Mouse (Mus musculus) limb, embryonic 13.5 days (tissue): ENCODE measurements around the gene Evc2. TPM values are rescaled to one million over a fixed set of nuclear protein-coding genes. Genes with fewer than 3 reads are reported as not detected.

Experiments
- ATAC-seq: fragments of 200-750 bp; cut with Nextera tagmentation; 2 replicates; pipeline ENCODE4 v1.8.0; 2017; ENCODE audit warnings: low read depth, moderate number of reproducible peaks, moderate TSS enrichment; ENCODE audit not compliant: low FRiP score
- H3K27ac ChIP-seq: fragments of 300-500 bp; sonication (generic); 2 replicates; pipeline ENCODE4 v1.5.1; 2015; ENCODE audit warnings: inconsistent platforms, mild to moderate bottlenecking, moderate library complexity
- H3K27me3 ChIP-seq: fragments of 300-500 bp; sonication (generic); 2 replicates; pipeline ENCODE4 v1.6.1; 2015; ENCODE audit warnings: mild to moderate bottlenecking, inconsistent platforms
- H3K36me3 ChIP-seq: fragments of 300-500 bp; sonication (generic); 2 replicates; pipeline ENCODE4 v1.6.1; 2015; ENCODE audit warnings: inconsistent platforms, mild to moderate bottlenecking, moderate library complexity
- H3K4me1 ChIP-seq: fragments of 300-500 bp; sonication (generic); 2 replicates; pipeline ENCODE4 v1.6.1; 2015; ENCODE audit warnings: inconsistent platforms
- H3K4me2 ChIP-seq: fragments of 300-500 bp; sonication (generic); replicated peaks from 2 replicates; pipeline ENCODE4 v1.6.1; 2015; ENCODE audit warnings: inconsistent platforms, mild to moderate bottlenecking, moderate library complexity
- H3K4me3 ChIP-seq: fragments of 300-500 bp; sonication (generic); 2 replicates; pipeline ENCODE4 v1.5.1; 2015; ENCODE audit warnings: moderate library complexity, mild to moderate bottlenecking, inconsistent platforms
- H3K9ac ChIP-seq: fragments of 300-500 bp; sonication (generic); 2 replicates; pipeline ENCODE4 v1.6.1; 2015; ENCODE audit warnings: mild to moderate bottlenecking, inconsistent platforms
- H3K9me3 ChIP-seq: fragments of 300-500 bp; sonication (generic); 2 replicates; pipeline ENCODE4 v1.6.1; 2016; ENCODE audit warnings: inconsistent platforms
- WGBS: fragments of 180-500 bp; shearing (Covaris S2); methylation state at CpG from one replicate; pipeline ENCODE4 v1.1.7; 2015; 5-methylcytosine and 5-hydroxymethylcytosine counted together
- polyA plus RNA-seq: library from polyadenylated mRNA; unstranded; fragments of >200 nt; fragmentation: Nextera tagmentation; extraction: Ambion mirVana; gene quantifications from 2 replicates; pipeline ENCODE4 v1.2.1, GENCODE M21; 2015

The Evc2 gene
- polyA plus RNA-seq, result 23.7 and 26.6 TPM in 2 replicates

GRCm38 (mm10) chr5:37338288-37338687 is at the start of gene Evc2:
Gene Evc2, plus strand, starts transcription at chr5:37338499.
- Histone ChIP-seq H3K27me3 (no peaks in the 10 kb centered on the region), H3K36me3 (peaks cover 24% of the 10 kb centered on the region), H3K4me2 (peak within 1 kb of the TSS; percentile 81), H3K4me3 (peak within 1 kb of the TSS; percentile 79), H3K4me1 (peaks cover 52% of the 10 kb centered on the region), H3K9ac (peak within 1 kb of the TSS; percentile 90), H3K9me3 (no peaks in the 10 kb centered on the region), H3K27ac (peak within 1 kb of the TSS; percentile 92)
- WGBS, result under 1% methylated on average over 27 of the region's 27 CpGs
- peak; percentile 89 for ATAC-seq

- 17% methylated on average over 3 of the region's 3 CpGs for WGBS
- no peaks in the 10 kb centered on the region for H3K4me1 ChIP-seq
- H3K4me3 ChIP-seq, result no peak overlapping the region
- no peaks in the 10 kb centered on the region for H3K36me3 ChIP-seq
- no peaks in the 10 kb centered on the region for H3K9me3 ChIP-seq
- H3K4me2 ChIP-seq, result no peak overlapping the region
- ATAC-seq, result no peak
- H3K9ac ChIP-seq, result no peak overlapping the region
- no peaks in the 10 kb centered on the region for H3K27me3 ChIP-seq
- H3K27ac ChIP-seq, result no peak overlapping the region
These were observed 49.1 kb upstream of the Evc2 start for GRCm38 (mm10) chr5:37289236-37289635.

GRCm38 (mm10) chr5:37290983-37291382 is 47.3 kb upstream of the Evc2 start:
- no peaks in the 10 kb centered on the region for H3K36me3 ChIP-seq
- WGBS, result 67% methylated on average over 9 of the region's 9 CpGs
- no peaks in the 10 kb centered on the region for H3K9me3 ChIP-seq
- no peak overlapping the region for H3K27ac ChIP-seq
- no peak overlapping the region for H3K4me3 ChIP-seq
- no peak overlapping the region for H3K9ac ChIP-seq
- no peak for ATAC-seq
- no peaks in the 10 kb centered on the region for H3K27me3 ChIP-seq
- no peaks in the 10 kb centered on the region for H3K4me1 ChIP-seq
- H3K4me2 ChIP-seq, result no peak overlapping the region

- no peak overlapping the region for H3K4me3 ChIP-seq
- H3K4me2 ChIP-seq, result no peak overlapping the region
- H3K9me3 ChIP-seq, result no peaks in the 10 kb centered on the region
- H3K36me3 ChIP-seq, result peaks cover 27% of the 10 kb centered on the region
- no peak overlapping the region for H3K27ac ChIP-seq
- no peak overlapping the region for H3K9ac ChIP-seq
- no peak for ATAC-seq
- H3K4me1 ChIP-seq, result no peaks in the 10 kb centered on the region
- WGBS, result 83% methylated on average over 10 of the region's 10 CpGs
- no peaks in the 10 kb centered on the region for H3K27me3 ChIP-seq
These were observed 41.6 kb upstream of the Evc2 start for GRCm38 (mm10) chr5:37296717-37297116.

GRCm38 (mm10) chr5:37298370-37298769 is 39.9 kb upstream of the Evc2 start:
- H3K9ac ChIP-seq, result no peak overlapping the region

GRCm38 (mm10) chr5:37310026-37310425 is 28.3 kb upstream of the Evc2 start:
- Histone ChIP-seq H3K36me3 (peaks cover 96% of the 10 kb centered on the region), H3K4me3 (no peak overlapping the region), H3K4me2 (no peak overlapping the region), H3K27ac (no peak overlapping the region), H3K9me3 (peaks cover 3% of the 10 kb centered on the region; the same call in 1 of the 2 replicates), H3K9ac (no peak overlapping the region), H3K27me3 (no peaks in the 10 kb centered on the region), H3K4me1 (no peaks in the 10 kb centered on the region)
- ATAC-seq, result no peak
- 91% methylated on average over 9 of the region's 9 CpGs for WGBS

More at GRCm38 (mm10) chr5:37298370-37298769, 39.9 kb upstream of the Evc2 start:
- Histone ChIP-seq H3K27ac (no peak overlapping the region), H3K36me3 (peaks cover 40% of the 10 kb centered on the region), H3K4me2 (no peak overlapping the region), H3K4me3 (no peak overlapping the region), H3K9me3 (no peaks in the 10 kb centered on the region), H3K27me3 (no peaks in the 10 kb centered on the region), H3K4me1 (no peaks in the 10 kb centered on the region)
- no peak for ATAC-seq
- WGBS, result 24% methylated on average over 7 of the region's 7 CpGs

GRCm38 (mm10) chr5:37312980-37313722 is 25.1 kb upstream of the Evc2 start:
- no peak overlapping the region for H3K4me3 ChIP-seq
- H3K27me3 ChIP-seq, result no peaks in the 10 kb centered on the region
- no peak for ATAC-seq
- H3K4me2 ChIP-seq, result no peak overlapping the region
- no peak overlapping the region for H3K27ac ChIP-seq
- peaks cover 96% of the 10 kb centered on the region for H3K36me3 ChIP-seq
- H3K4me1 ChIP-seq, result no peaks in the 10 kb centered on the region
- H3K9ac ChIP-seq, result no peak overlapping the region
- 86% methylated on average over 12 of the region's 12 CpGs for WGBS
- peaks cover 17% of the 10 kb centered on the region for H3K9me3 ChIP-seq

GRCm38 (mm10) chr5:37318715-37319114 is 19.6 kb upstream of the Evc2 start:
- no peak for ATAC-seq
- Histone ChIP-seq H3K4me2 (no peak overlapping the region), H3K27me3 (no peaks in the 10 kb centered on the region), H3K4me1 (no peaks in the 10 kb centered on the region), H3K9me3 (peaks cover 17% of the 10 kb centered on the region), H3K4me3 (no peak overlapping the region), H3K36me3 (peaks cover 97% of the 10 kb centered on the region), H3K9ac (no peak overlapping the region), H3K27ac (no peak overlapping the region)
- WGBS, result 85% methylated on average over 6 of the region's 6 CpGs

- no peak for ATAC-seq
- Histone ChIP-seq H3K9me3 (peaks cover 13% of the 10 kb centered on the region), H3K4me3 (no peak overlapping the region), H3K4me2 (no peak overlapping the region), H3K9ac (no peak overlapping the region), H3K36me3 (peaks cover 97% of the 10 kb centered on the region), H3K27me3 (no peaks in the 10 kb centered on the region), H3K27ac (no peak overlapping the region), H3K4me1 (no peaks in the 10 kb centered on the region)
- WGBS, result 78% methylated on average over 3 of the region's 3 CpGs
These were observed 18.1 kb upstream of the Evc2 start for GRCm38 (mm10) chr5:37320174-37320573.

- 91% methylated on average over 4 of the region's 4 CpGs for WGBS
- Histone ChIP-seq H3K9me3 (peaks cover 7% of the 10 kb centered on the region; the same call in 1 of the 2 replicates), H3K27ac (no peak overlapping the region), H3K27me3 (no peaks in the 10 kb centered on the region), H3K4me2 (no peak overlapping the region), H3K4me1 (no peaks in the 10 kb centered on the region), H3K36me3 (peaks cover 97% of the 10 kb centered on the region), H3K4me3 (no peak overlapping the region), H3K9ac (no peak overlapping the region)
- no peak for ATAC-seq
These were observed 17.5 kb upstream of the Evc2 start for GRCm38 (mm10) chr5:37320761-37321160.

GRCm38 (mm10) chr5:37326675-37327074 is 11.6 kb upstream of the Evc2 start:
- Histone ChIP-seq H3K4me2 (no peak overlapping the region), H3K9me3 (no peaks in the 10 kb centered on the region), H3K4me3 (no peak overlapping the region), H3K36me3 (peaks cover 95% of the 10 kb centered on the region), H3K27ac (no peak overlapping the region), H3K27me3 (no peaks in the 10 kb centered on the region), H3K9ac (no peak overlapping the region), H3K4me1 (no peaks in the 10 kb centered on the region)
- WGBS, result 84% methylated on average over 6 of the region's 6 CpGs
- no peak for ATAC-seq

- no peak overlapping the region for H3K4me2 ChIP-seq
- H3K4me1 ChIP-seq, result peaks cover 13% of the 10 kb centered on the region
- H3K4me3 ChIP-seq, result no peak overlapping the region
- 86% methylated on average over 8 of the region's 8 CpGs for WGBS
- no peak overlapping the region for H3K9ac ChIP-seq
- no peak overlapping the region for H3K27ac ChIP-seq
- H3K36me3 ChIP-seq, result peaks cover 83% of the 10 kb centered on the region
- H3K9me3 ChIP-seq, result no peaks in the 10 kb centered on the region
- H3K27me3 ChIP-seq, result no peaks in the 10 kb centered on the region
- no peak for ATAC-seq
These were observed 7.7 kb upstream of the Evc2 start for GRCm38 (mm10) chr5:37330449-37331132.
